Mouse (Mus musculus) E14TG2a.4 (cell line): ENCODE results near the gene Ubr2.

ENCODE experiments used
- CTCF ChIP-seq: conservative IDR thresholded peaks from 2 replicates; pipeline ENCODE4 v1.5.1; 2014; ENCODE audit warnings: low read length
- NANOG ChIP-seq: IDR thresholded peaks from 2 replicates; pipeline ENCODE4 v1.6.1; 2014; ENCODE audit warnings: borderline replicate concordance, low read length, mixed read lengths
- POU5F1 ChIP-seq: IDR thresholded peaks from 2 replicates; pipeline ENCODE4 v1.6.1; 2014; ENCODE audit warnings: low read length, borderline replicate concordance

- TF ChIP-seq CTCF: no peak
- TF ChIP-seq POU5F1: no peak
- TF ChIP-seq NANOG: no peak
Observed at GRCm38 (mm10) chr17:46879841-46880311, 130.5 kb downstream of the Ubr2 start.
